Mouse (Mus musculus): ENCODE measurements around the gene Sema3f. TPM values are rescaled to one million over a fixed set of nuclear protein-coding genes. Genes with fewer than 3 reads are reported as not detected.
A peak's percentile ranks its signal among the peaks of the same experiment; 100 is the strongest.

Sema3f gene
- polyA plus RNA-seq, 1 experiment from 2014 or later = 8.1 TPM

DNA sequence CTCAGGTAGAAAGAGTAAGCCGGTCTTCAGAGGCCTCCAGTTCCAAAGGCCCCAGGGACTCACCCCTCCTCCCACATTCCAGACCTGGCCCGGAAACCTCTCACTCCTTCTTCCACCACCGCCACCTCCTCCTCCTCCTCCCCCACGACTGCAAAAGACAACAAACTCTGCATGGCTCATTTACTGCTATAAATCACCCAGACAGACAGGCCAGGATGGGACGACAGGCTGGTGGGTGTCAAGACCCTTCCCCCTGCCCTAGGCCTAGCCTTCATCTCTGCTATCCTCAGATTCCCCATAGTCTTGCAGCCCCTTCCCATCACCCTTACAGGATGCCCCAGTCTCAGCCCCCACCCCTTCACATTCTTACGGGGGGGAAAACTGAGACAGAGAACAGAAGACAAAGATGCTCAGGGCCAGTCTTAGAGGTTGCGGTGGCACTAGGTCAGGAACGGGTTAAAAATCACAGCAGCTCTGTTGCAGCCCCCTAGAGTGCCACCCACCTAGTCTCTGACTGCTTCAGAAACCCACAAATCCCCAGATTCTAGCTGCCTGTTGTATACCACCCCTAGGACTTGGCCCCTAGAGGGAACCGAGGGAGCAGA, 10.8 kb downstream of the Sema3f start:
- no peak overlapping the region for H3K4me3 ChIP-seq
- WGBS = 15% methylated on average over 9 of the region's 9 CpGs
- H3K27ac ChIP-seq (ENCODE audit: poor library complexity, severe bottlenecking) = peak overlapping the region; percentile 57
- H3K9me3 ChIP-seq (replicated peaks) = no peaks in the 10 kb centered on the region
- H3K9ac ChIP-seq = no peak overlapping the region
- H3K4me2 ChIP-seq = peak overlapping the region; percentile 10; the same call in 1 of the 2 replicates
- H3K4me1 ChIP-seq (replicated peaks) = peaks cover 90% of the 10 kb centered on the region
- no peaks in the 10 kb centered on the region for H3K27me3 ChIP-seq (replicated peaks)
- no peak for ATAC-seq (ENCODE audit: insufficient number of reproducible peaks, low FRiP score)
- H3K36me3 ChIP-seq = no peaks in the 10 kb centered on the region

DNA sequence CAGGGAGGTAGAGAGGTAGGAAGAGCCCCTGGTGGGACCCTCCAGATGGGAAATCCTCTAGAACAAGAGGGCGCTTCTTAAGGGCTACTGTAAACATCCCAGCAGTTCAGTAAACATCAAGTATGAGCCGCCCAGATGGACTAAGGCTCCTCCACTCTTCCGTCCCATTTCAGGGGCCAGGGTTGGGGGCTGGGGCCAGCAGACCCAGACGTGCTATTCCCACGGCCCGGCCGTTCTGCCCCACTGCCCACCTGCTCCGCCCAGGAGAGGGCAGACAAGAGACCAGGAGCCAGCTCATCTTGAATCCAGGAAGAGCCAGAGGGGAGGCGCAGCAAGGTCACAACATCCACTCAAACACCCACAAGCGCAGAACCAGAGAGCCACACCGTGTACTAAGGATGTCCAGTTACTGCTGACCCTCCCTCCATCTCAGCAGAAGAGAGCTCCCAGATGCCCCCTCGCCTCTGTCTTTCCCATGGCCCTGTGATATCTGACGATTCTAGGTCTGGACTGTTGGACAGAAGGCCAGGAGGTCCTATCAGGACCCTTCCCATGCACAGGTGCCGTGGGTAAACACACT, 11.6 kb downstream of the Sema3f start:
- H3K36me3 ChIP-seq = no peaks in the 10 kb centered on the region
- no peak overlapping the region for H3K27ac ChIP-seq (ENCODE audit: poor library complexity, severe bottlenecking)
- H3K4me2 ChIP-seq = peak overlapping the region; percentile 13; the same call in 1 of the 2 replicates
- no peaks in the 10 kb centered on the region for H3K9me3 ChIP-seq (replicated peaks)
- no peaks in the 10 kb centered on the region for H3K27me3 ChIP-seq (replicated peaks)
- H3K4me3 ChIP-seq = no peak overlapping the region
- 22% methylated on average over 14 of the region's 14 CpGs for WGBS
- H3K4me1 ChIP-seq (replicated peaks) = peaks cover 86% of the 10 kb centered on the region
- no peak for ATAC-seq (ENCODE audit: insufficient number of reproducible peaks, low FRiP score)
- no peak overlapping the region for H3K9ac ChIP-seq

DNA sequence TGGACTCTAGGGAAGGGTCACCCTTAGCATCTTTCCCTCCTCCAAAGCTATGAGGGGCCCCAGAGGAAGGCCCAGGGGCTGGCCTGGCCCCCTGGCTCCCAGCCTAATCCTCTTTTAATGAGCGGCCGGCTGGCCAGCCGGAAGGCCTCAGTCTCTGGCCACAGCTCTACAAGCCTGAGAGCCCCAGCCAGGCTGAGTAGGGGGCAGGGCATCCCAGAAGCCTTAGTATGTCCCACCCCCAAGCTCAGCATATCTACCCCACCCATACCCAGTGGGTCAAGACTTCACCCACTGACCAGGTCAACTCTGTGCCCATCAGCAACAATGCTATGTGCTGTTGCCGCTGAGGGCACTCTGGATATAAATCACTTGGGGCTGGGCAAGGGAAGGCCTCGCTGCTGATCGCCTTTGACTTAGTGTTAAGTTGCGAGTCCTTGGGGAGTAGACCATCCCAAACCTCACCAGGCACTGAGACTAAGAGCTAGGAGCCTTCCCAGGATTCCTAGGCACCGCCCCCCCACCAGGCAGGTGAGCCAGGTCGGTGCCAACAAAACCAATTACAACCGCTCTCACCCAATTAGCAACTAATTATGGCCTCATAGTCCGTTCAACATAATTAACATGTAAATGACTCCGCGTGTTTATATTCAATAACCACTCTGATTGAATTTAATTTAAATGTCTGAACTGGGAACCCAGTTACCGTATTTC, 12.3 kb downstream of the Sema3f start:
- ATAC-seq (ENCODE audit: insufficient number of reproducible peaks, low FRiP score) = no peak
- H3K4me3 ChIP-seq = no peak overlapping the region
- H3K27ac ChIP-seq (ENCODE audit: poor library complexity, severe bottlenecking) = no peak overlapping the region
- H3K4me1 ChIP-seq (replicated peaks) = peaks cover 86% of the 10 kb centered on the region
- no peaks in the 10 kb centered on the region for H3K27me3 ChIP-seq (replicated peaks)
- no peaks in the 10 kb centered on the region for H3K9me3 ChIP-seq (replicated peaks)
- no peak overlapping the region for H3K9ac ChIP-seq
- WGBS = 44% methylated on average over 14 of the region's 14 CpGs
- no peak overlapping the region for H3K4me2 ChIP-seq
- H3K36me3 ChIP-seq = no peaks in the 10 kb centered on the region

DNA sequence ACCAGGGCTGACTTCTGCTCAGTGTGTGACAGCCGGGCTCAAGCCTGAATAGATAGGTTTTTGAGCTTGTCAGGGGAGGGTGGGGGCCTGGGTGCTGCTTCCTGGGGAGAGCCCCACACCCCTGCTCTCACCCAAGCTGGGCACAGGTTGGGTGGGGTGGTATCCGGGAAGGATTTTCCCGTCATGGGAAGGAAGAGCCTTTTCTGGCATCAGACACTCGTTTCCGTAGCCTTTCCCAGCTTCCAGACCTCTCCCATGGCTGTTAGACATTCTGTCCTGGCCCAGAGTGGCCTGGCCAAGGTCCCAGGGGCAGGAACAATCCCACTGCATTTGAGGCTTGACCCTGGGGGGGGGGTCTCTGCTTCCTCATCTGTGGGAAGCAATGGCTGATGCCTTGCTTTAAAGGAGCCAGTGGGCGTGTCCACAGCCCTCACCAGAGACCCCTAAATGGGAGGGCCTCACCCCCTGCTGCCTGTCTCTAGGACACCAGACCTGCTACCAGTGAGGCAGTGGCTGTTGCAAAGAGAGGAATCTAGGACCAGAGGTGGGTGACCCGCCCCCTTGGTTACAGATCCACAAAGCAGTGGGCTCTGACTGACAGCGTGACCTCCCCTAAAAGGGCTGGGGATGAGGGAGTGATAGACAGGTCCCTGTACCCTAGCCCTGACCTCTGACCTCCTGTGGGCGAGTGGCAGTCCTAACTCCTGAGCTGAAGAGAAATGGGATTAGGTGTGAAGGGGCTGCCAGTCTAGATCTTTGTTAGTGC, 13.2 kb downstream of the Sema3f start:
- no peaks in the 10 kb centered on the region for H3K36me3 ChIP-seq
- 50% methylated on average over 9 of the region's 9 CpGs for WGBS

DNA sequence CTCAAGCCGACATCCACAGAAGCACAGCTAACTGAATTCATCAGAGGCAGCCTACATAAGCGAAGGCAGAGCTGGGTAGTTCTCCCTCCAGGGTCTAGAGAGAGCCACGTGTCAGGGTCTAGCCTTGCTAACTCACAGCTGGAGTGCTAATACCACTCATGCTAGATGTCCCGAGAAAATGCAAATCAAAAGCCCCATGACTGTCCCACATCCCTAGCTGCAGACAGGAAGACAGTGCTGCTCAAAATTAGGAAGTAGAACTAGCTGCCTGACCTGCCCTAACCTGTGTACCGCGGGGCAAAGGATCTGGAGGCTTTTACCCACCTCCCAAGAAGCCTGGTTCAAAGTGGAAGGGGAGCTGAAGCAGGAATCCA, 14.2 kb downstream of the Sema3f start:
- Histone ChIP-seq H3K27me3 (replicated peaks) (no peaks in the 10 kb centered on the region), H3K4me1 (replicated peaks) (peaks cover 79% of the 10 kb centered on the region), H3K36me3 (peaks cover 4% of the 10 kb centered on the region; the same call in 1 of the 2 replicates), H3K9me3 (replicated peaks) (no peaks in the 10 kb centered on the region), H3K27ac (ENCODE audit: poor library complexity, severe bottlenecking) (no peak overlapping the region), H3K4me2 (no peak overlapping the region), H3K4me3 (no peak overlapping the region), H3K9ac (no peak overlapping the region)
- WGBS = 40% methylated on average over 6 of the region's 6 CpGs
- no peak for ATAC-seq (ENCODE audit: insufficient number of reproducible peaks, low FRiP score)

More for the DNA sequence above, 13.2 kb downstream of the Sema3f start:
- Histone ChIP-seq H3K4me3 (no peak overlapping the region), H3K9me3 (replicated peaks) (no peaks in the 10 kb centered on the region), H3K4me2 (no peak overlapping the region), H3K27me3 (replicated peaks) (no peaks in the 10 kb centered on the region), H3K4me1 (replicated peaks) (peaks cover 83% of the 10 kb centered on the region), H3K9ac (no peak overlapping the region), H3K27ac (ENCODE audit: poor library complexity, severe bottlenecking) (no peak overlapping the region)
- no peak; the same call in 1 of the 2 replicates for ATAC-seq (ENCODE audit: insufficient number of reproducible peaks, low FRiP score)

DNA sequence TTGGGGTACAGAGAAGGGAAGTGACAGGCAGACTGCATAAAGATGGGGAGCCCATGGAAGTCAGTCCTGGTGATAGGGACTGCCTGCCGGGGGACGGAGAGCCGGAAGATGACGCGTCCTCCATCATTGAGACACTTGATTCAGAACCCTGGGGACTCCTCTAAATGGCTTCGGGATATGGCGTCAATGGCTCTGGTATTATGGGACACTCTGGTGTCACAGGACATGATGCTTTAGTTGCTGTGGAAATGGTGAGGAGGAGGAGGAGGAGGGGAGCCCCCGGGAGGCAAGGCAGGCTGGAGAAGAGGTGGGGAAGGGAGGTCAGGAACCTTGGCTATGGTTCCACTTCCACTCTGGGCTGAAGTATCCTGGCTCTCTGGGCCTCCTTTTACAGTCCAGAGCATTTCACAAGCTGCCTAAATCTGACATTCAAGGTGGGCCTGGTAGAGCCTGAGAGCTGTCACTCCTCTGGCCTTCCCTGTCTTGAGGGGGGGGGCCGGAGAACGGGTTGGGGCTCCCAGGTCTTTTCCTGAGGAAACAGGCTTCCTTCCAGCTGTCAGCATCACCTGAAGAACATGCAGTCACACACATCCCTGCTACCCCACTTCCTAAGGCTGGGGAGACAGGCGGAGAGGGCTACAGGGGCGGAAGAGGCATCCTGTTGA, 14.7 kb downstream of the Sema3f start:
- peaks cover 4% of the 10 kb centered on the region; the same call in 1 of the 2 replicates for H3K36me3 ChIP-seq
- no peak overlapping the region for H3K4me2 ChIP-seq
- H3K9me3 ChIP-seq (replicated peaks) = no peaks in the 10 kb centered on the region
- no peak for ATAC-seq (ENCODE audit: insufficient number of reproducible peaks, low FRiP score)
- no peak overlapping the region for H3K4me3 ChIP-seq
- 76% methylated on average over 12 of the region's 12 CpGs for WGBS
- peaks cover 75% of the 10 kb centered on the region for H3K4me1 ChIP-seq (replicated peaks)
- H3K27me3 ChIP-seq (replicated peaks) = no peaks in the 10 kb centered on the region
- no peak overlapping the region for H3K9ac ChIP-seq
- no peak overlapping the region for H3K27ac ChIP-seq (ENCODE audit: poor library complexity, severe bottlenecking)

DNA sequence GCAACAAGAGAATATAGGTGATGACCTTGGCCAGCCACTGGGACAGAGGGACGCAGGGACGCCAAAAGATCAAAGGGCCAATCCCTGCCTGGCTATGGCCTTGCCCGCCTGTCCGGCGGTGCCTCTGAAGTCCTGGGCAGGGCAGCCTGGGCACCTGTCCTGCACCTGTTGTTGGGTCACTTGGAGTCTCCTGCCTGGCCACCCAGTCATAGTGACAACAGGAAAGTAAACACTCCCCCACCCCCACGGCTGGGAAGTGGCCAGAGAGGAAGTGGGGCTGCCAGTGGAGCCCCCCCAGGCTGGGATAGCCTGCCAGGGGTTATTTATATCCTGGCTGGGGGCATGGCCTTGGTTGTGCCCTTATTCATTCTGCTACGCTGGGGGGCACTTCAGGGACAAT, 15.6 kb downstream of the Sema3f start:
- WGBS = 68% methylated on average over 7 of the region's 7 CpGs
- Histone ChIP-seq H3K4me3 (no peak overlapping the region), H3K27ac (ENCODE audit: poor library complexity, severe bottlenecking) (no peak overlapping the region), H3K9ac (no peak overlapping the region), H3K36me3 (peaks cover 4% of the 10 kb centered on the region; the same call in 1 of the 2 replicates), H3K4me1 (replicated peaks) (peaks cover 65% of the 10 kb centered on the region), H3K27me3 (replicated peaks) (no peaks in the 10 kb centered on the region), H3K4me2 (no peak overlapping the region), H3K9me3 (replicated peaks) (no peaks in the 10 kb centered on the region)
- no peak for ATAC-seq (ENCODE audit: insufficient number of reproducible peaks, low FRiP score)

DNA sequence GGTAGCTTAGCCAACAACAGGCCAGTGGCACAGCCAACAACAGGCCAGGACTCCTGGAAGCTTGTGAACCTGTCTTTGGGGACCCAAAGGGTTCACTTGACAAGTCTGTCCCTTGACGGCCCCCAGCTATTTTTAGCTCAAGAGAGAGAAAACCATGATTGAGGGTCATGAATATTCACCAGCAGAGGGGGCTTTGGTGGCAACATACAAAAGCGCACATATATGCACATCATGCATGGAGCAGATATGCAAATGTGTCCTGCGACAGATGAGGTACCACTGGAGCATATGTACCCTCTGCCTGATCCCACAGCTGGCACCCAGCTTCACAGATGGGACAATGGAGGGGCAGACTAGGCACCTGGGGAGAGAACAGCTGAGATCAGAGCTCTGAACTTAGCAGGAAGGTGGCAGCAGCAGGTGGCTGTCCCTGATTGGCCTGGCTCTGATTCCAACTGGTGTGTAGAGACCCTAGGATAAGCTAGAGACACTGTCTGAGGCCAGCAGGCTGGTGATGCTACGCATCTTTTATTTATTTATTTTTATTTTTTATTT, 16.8 kb downstream of the Sema3f start:
- ATAC-seq (ENCODE audit: insufficient number of reproducible peaks, low FRiP score) = no peak
- H3K27me3 ChIP-seq (replicated peaks) = no peaks in the 10 kb centered on the region
- H3K4me1 ChIP-seq (replicated peaks) = peaks cover 54% of the 10 kb centered on the region
- no peak overlapping the region for H3K9ac ChIP-seq
- peaks cover 4% of the 10 kb centered on the region; the same call in 1 of the 2 replicates for H3K36me3 ChIP-seq
- H3K27ac ChIP-seq (ENCODE audit: poor library complexity, severe bottlenecking) = no peak overlapping the region
- H3K4me3 ChIP-seq = no peak overlapping the region
- no peaks in the 10 kb centered on the region for H3K9me3 ChIP-seq (replicated peaks)
- H3K4me2 ChIP-seq = no peak overlapping the region
- WGBS = 60% methylated on average over 4 of the region's 4 CpGs

DNA sequence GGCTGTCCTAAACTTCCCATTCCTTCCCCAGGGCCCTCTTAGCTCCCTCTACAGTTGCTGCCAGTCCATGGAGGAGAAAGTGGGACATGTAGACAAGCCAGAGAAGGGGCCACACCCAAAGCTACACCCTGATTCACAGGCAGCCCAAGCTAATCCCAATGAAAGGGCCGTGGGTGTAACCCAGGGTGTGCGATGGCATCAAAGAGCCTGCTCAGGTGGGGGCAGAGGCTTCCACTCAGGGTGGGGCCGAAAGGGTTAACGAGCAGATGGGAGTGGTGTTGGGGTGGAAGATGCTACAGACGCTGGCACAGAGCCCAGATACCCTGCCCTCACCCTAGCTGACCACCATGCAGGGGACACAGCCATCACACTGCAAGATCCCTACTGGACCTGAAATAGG, 17.5 kb downstream of the Sema3f start:
- no peaks in the 10 kb centered on the region for H3K27me3 ChIP-seq (replicated peaks)
- H3K9me3 ChIP-seq (replicated peaks) = no peaks in the 10 kb centered on the region
- H3K9ac ChIP-seq = no peak overlapping the region
- H3K27ac ChIP-seq (ENCODE audit: poor library complexity, severe bottlenecking) = no peak overlapping the region
- peaks cover 4% of the 10 kb centered on the region; the same call in 1 of the 2 replicates for H3K36me3 ChIP-seq
- peaks cover 47% of the 10 kb centered on the region for H3K4me1 ChIP-seq (replicated peaks)
- no peak for ATAC-seq (ENCODE audit: insufficient number of reproducible peaks, low FRiP score)
- H3K4me2 ChIP-seq = no peak overlapping the region
- H3K4me3 ChIP-seq = no peak overlapping the region
- 71% methylated on average over 5 of the region's 5 CpGs for WGBS

DNA sequence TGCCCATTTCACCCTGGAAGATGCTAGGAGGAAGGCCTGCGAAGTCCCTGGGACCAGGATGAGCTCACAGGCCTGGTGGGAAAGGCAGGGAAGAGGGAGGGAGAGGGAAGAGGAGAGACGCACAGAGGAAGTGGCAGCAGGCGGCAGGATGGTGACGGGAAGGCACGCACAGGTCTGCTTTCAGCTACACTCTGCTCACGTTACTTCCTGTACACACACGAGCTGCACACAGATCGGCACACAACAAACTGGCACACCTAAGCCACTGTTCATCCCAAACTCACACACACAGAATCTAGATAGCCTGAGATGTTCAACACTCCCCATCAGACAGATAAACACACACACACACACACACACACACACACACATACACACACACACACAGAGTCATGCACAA, 19.9 kb downstream of the Sema3f start:
- no peaks in the 10 kb centered on the region for H3K27me3 ChIP-seq (replicated peaks)
- no peak overlapping the region for H3K4me2 ChIP-seq
- ATAC-seq (ENCODE audit: insufficient number of reproducible peaks, low FRiP score) = no peak
- peaks cover 38% of the 10 kb centered on the region for H3K4me1 ChIP-seq (replicated peaks)
- H3K9ac ChIP-seq = no peak overlapping the region
- peaks cover 4% of the 10 kb centered on the region; the same call in 1 of the 2 replicates for H3K36me3 ChIP-seq
- no peaks in the 10 kb centered on the region for H3K9me3 ChIP-seq (replicated peaks)
- no peak overlapping the region for H3K4me3 ChIP-seq
- 74% methylated on average over 8 of the region's 8 CpGs for WGBS
- no peak overlapping the region for H3K27ac ChIP-seq (ENCODE audit: poor library complexity, severe bottlenecking)
